In the genomic region with DNA sequence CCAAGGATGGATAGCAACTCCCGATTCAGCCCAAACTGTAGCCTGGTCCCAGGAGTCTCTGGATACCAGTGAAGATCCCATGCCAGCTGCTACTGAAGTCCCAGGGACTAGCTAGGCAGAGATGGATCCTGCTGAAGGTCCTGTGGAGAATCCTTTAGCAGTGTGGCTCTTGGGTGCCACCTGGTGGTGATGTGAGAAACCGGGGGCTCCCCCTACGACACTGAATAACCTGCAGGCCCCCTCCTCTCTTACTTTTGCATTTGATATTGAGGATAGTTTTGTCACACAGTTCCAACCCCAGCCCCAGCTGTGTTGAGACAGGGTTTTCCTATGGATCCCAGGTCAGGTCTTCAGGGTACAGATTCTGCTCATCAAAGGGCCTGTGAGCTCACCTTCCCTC, we compare ENCODE assay signal across 8 mouse cellular contexts. TPM values are rescaled to one million over a fixed set of nuclear protein-coding genes. Genes with fewer than 3 reads are reported as not detected.
A peak's percentile ranks its signal among the peaks of the same experiment; 100 is the strongest.
DNase-seq lines count a peak whose midpoint lies in the region; ATAC-seq and TF ChIP-seq lines count a peak whose summit lies in the region.

No protein-coding gene starts in this region.

- no peaks in the 10 kb centered on the region for H3K79me2 ChIP-seq in heart, adult 2 months (replicated peaks; ENCODE audit: control insufficient read depth, insufficient read depth, low read length)

- peak; percentile 72 for ATAC-seq in frontal cortex, adult (ENCODE audit: low TSS enrichment)
- ATAC-seq in midbrain, embryonic 11.5 days (ENCODE audit: low FRiP score), result peak; percentile 79

- no peak for TF ChIP-seq EP300 in heart, adult 2 months (IDR thresholded peaks at IDR 0.05; ENCODE audit: insufficient read depth, low read depth, low read length)

- no peak overlapping the region for H3K4me3 ChIP-seq in heart, adult 2 months
- no peak overlapping the region for H3K4me3 ChIP-seq in heart, embryonic 10.5 days
- no peak overlapping the region for H3K4me3 ChIP-seq in midbrain, embryonic 11.5 days (ENCODE audit: low read depth, low read length)

- no peaks in the 10 kb centered on the region for H3K9me3 ChIP-seq in heart, embryonic 10.5 days
- H3K9me3 ChIP-seq in midbrain, embryonic 11.5 days (ENCODE audit: control insufficient read depth, low read length), result no peaks in the 10 kb centered on the region

- H3K4me1 ChIP-seq in heart, adult 2 months (ENCODE audit: control insufficient read depth, insufficient read depth, low read length), result no peaks in the 10 kb centered on the region
- no peaks in the 10 kb centered on the region for H3K4me1 ChIP-seq in heart, embryonic 10.5 days
- no peaks in the 10 kb centered on the region for H3K4me1 ChIP-seq in midbrain, embryonic 11.5 days (ENCODE audit: control insufficient read depth, insufficient read depth, low read length)

- H3K9ac ChIP-seq in heart, adult 2 months (ENCODE audit: low read depth, low read length), result no peak overlapping the region
- H3K9ac ChIP-seq in midbrain, embryonic 11.5 days (ENCODE audit: low read length), result no peak overlapping the region

- no peak for TF ChIP-seq POLR2A in heart, adult 2 months (IDR thresholded peaks at IDR 0.05; ENCODE audit: insufficient read depth, low read depth, low read length)

- H3K36me3 ChIP-seq in heart, adult 2 months (ENCODE audit: control insufficient read depth, insufficient read depth, low read length), result no peaks in the 10 kb centered on the region
- H3K36me3 ChIP-seq in heart, embryonic 10.5 days, result peaks cover 32% of the 10 kb centered on the region
- peaks cover 17% of the 10 kb centered on the region; the same call in 1 of the 2 replicates for H3K36me3 ChIP-seq in midbrain, embryonic 11.5 days (ENCODE audit: control insufficient read depth, insufficient read depth, low read length)

- no peak overlapping the region for H3K4me2 ChIP-seq in midbrain, embryonic 11.5 days

- intact Hi-C loops in heart, adult 2 months (cut with DNase I), result loop anchor here (5.0 kb wide), 1 partner anchor 109 kb away; no protein-coding TSS in a partner anchor
- intact Hi-C loops in left cerebral cortex, postnatal 25 days (cut with DNase I), result loop anchor here (2.0 kb wide), 1 partner anchor 202 kb away; no protein-coding TSS in a partner anchor

- DNase-seq in heart, adult 2 months, result peak; percentile 51 to 74
- no peak for DNase-seq in heart, embryonic 10.5 days (ENCODE audit: low spot score)
- DNase-seq in cerebellum, adult 9-10 months, result peak; percentile 78
- peak; percentile 41 for DNase-seq in hindlimb bud, embryonic 11.5 days (ENCODE audit: extremely low spot score, low read depth, low spot score)
- DNase-seq in left cerebral cortex, postnatal 25 days (ENCODE audit: low spot score in 2 of 2), result peak; percentile 70 to 72
- peak; percentile 96 for DNase-seq in midbrain, embryonic 11.5 days (ENCODE audit: low spot score, missing footprints)
- peak; percentile 32 to 67 for DNase-seq in spleen, adult 18-20 months

- H3K27ac ChIP-seq in heart, adult 2 months, result no peak overlapping the region
- H3K27ac ChIP-seq in heart, embryonic 10.5 days, result no peak overlapping the region
- H3K27ac ChIP-seq in midbrain, embryonic 11.5 days (ENCODE audit: low read depth, low read length), result no peak overlapping the region

- WGBS in heart, adult 2 months, result 14% methylated on average over 3 of the region's 3 CpGs
- 25% methylated on average over 3 of the region's 3 CpGs for WGBS in heart, embryonic 10.5 days
- WGBS in midbrain, embryonic 11.5 days, result 20% methylated on average over 3 of the region's 3 CpGs

- H3K27me3 ChIP-seq in heart, adult 2 months (ENCODE audit: control insufficient read depth, insufficient read depth, low read length), result no peaks in the 10 kb centered on the region
- no peaks in the 10 kb centered on the region for H3K27me3 ChIP-seq in heart, embryonic 10.5 days (ENCODE audit: insufficient read depth, poor library complexity, severe bottlenecking)
- H3K27me3 ChIP-seq in midbrain, embryonic 11.5 days (ENCODE audit: control insufficient read depth, insufficient read depth, low read length), result no peaks in the 10 kb centered on the region

- peak; percentile 93 for TF ChIP-seq CTCF in heart, adult 2 months (IDR thresholded peaks at IDR 0.05)

RNA-seq across cellular contexts. Expression of gene Gm20219, which starts 4.3 kb away (rescaled TPM):
- under 1 TPM; 0.34 to 0.39 TPM for total RNA-seq in heart, adult 2 months (2021)
- 1.00 and 1.7 TPM in 2 replicates for polyA plus RNA-seq in heart, adult 2 months (2012; rRNA removed)
- 0.33 and 0.50 TPM in 2 replicates for polyA plus RNA-seq in heart, embryonic 10.5 days (2016; fragmentation: Nextera tagmentation; extraction: Ambion mirVana)
- total RNA-seq in left cerebral cortex, postnatal 25 days (2021), result 1 to 10 TPM; 1.7 to 1.9 TPM
- 0.45 and 0.58 TPM in 2 replicates for polyA plus RNA-seq in midbrain, embryonic 11.5 days (2014; fragmentation: Nextera tagmentation; extraction: Ambion mirVana)

RNA-seq across cellular contexts. Expression of gene Safb2, which starts 25.9 kb away (rescaled TPM):
- total RNA-seq in heart, adult 2 months (2021), result 10 to 100 TPM; 36.8 to 43.1 TPM
- 42.5 and 47.5 TPM in 2 replicates for polyA plus RNA-seq in heart, adult 2 months (2012; rRNA removed)
- 61.3 and 81.0 TPM in 2 replicates for polyA plus RNA-seq in heart, embryonic 10.5 days (2016; fragmentation: Nextera tagmentation; extraction: Ambion mirVana)
- 100 to 1,000 TPM in 1 of 2 experiments, 10 to 100 TPM in 1; 87.2 to 110 TPM for total RNA-seq in left cerebral cortex, postnatal 25 days (2021)
- polyA plus RNA-seq in midbrain, embryonic 11.5 days (2014; fragmentation: Nextera tagmentation; extraction: Ambion mirVana), result 45.8 and 46.5 TPM in 2 replicates

RNA-seq across cellular contexts. Expression of gene Safb, which starts 26.2 kb away (rescaled TPM):
- total RNA-seq in heart, adult 2 months (2021), result 10 to 100 TPM; 61.3 to 69.1 TPM
- 51.0 and 57.5 TPM in 2 replicates for polyA plus RNA-seq in heart, adult 2 months (2012; rRNA removed)
- polyA plus RNA-seq in heart, embryonic 10.5 days (2016; fragmentation: Nextera tagmentation; extraction: Ambion mirVana), result 106 and 128 TPM in 2 replicates
- total RNA-seq in left cerebral cortex, postnatal 25 days (2021), result 100 to 1,000 TPM; 128 to 147 TPM
- polyA plus RNA-seq in midbrain, embryonic 11.5 days (2014; fragmentation: Nextera tagmentation; extraction: Ambion mirVana), result 110 and 113 TPM in 2 replicates

RNA-seq across cellular contexts. Expression of gene Znrf4, which starts 46.2 kb away (rescaled TPM):
- total RNA-seq in heart, adult 2 months (2021), result not detected
- polyA plus RNA-seq in heart, adult 2 months (2012; rRNA removed), result 0.29 and 0.64 TPM in 2 replicates
- polyA plus RNA-seq in heart, embryonic 10.5 days (2016; fragmentation: Nextera tagmentation; extraction: Ambion mirVana), result not detected in 2 replicates
- total RNA-seq in left cerebral cortex, postnatal 25 days (2021), result not detected
- polyA plus RNA-seq in midbrain, embryonic 11.5 days (2014; fragmentation: Nextera tagmentation; extraction: Ambion mirVana), result not detected in 2 replicates

RNA-seq across cellular contexts. Expression of gene 2410015M20Rik, which starts 51.1 kb away (rescaled TPM):
- 100 to 1,000 TPM; 291 to 329 TPM for total RNA-seq in heart, adult 2 months (2021)
- polyA plus RNA-seq in heart, adult 2 months (2012; rRNA removed), result 320 and 381 TPM in 2 replicates
- polyA plus RNA-seq in heart, embryonic 10.5 days (2016; fragmentation: Nextera tagmentation; extraction: Ambion mirVana), result 261 and 317 TPM in 2 replicates
- total RNA-seq in left cerebral cortex, postnatal 25 days (2021), result 100 to 1,000 TPM; 135 to 142 TPM
- 182 and 195 TPM in 2 replicates for polyA plus RNA-seq in midbrain, embryonic 11.5 days (2014; fragmentation: Nextera tagmentation; extraction: Ambion mirVana)
